Mouse (Mus musculus): ENCODE measurements around the gene Ebf1. TPM values are rescaled to one million over a fixed set of nuclear protein-coding genes. Genes with fewer than 3 reads are reported as not detected.

Gene Ebf1
- total and polyA plus RNA-seq, 2 experiments from 2014 or later: 27.1 to 30.0 TPM

DNA sequence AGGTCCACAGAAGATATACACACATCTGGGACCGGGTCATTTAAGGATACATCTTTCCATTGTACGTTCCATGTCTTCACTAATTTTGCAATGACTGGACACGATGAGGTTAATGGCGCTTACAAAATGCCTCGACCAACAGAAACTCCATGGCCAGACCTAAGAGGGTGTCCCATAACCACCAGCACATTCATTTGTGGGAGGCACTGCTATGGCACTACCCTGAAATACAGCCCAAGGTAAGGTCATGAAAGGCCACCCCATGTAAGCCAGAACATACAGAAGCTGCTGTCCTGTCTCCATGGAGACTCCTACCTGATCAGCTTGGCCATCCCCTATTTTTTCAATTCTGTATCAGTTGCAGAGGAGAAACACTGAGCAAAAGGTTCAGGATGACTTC, 391.6 kb downstream of the Ebf1 start:
- H3K4me2 ChIP-seq (ENCODE audit: low read depth, low read length, poor library complexity, severe bottlenecking): no peak overlapping the region
- DNase-seq (ENCODE audit: low spot score) (no peak), ATAC-seq (ENCODE audit: low FRiP score) (no peak)
- no peak overlapping the region for H3K9ac ChIP-seq (replicated peaks; ENCODE audit: low read length, poor library complexity, severe bottlenecking)
- H3K27me3 ChIP-seq (ENCODE audit: insufficient read depth, low read length): no peaks in the 10 kb centered on the region
- no peak overlapping the region for H3K27ac ChIP-seq (ENCODE audit: low read depth, low read length)
- no peak for TF ChIP-seq CTCF (IDR thresholded peaks at IDR 0.05)
- no peaks in the 10 kb centered on the region for H3K4me1 ChIP-seq (ENCODE audit: insufficient read depth, low read length)
- H3K9me3 ChIP-seq (ENCODE audit: low read length): peaks cover 1% of the 10 kb centered on the region; the same call in 1 of the 2 replicates
- H3K36me3 ChIP-seq (ENCODE audit: insufficient read depth, low read length): no peaks in the 10 kb centered on the region
- 91% methylated on average over 5 of the region's 5 CpGs for WGBS
- no peak overlapping the region for H3K4me3 ChIP-seq (ENCODE audit: low read depth, low read length)

DNA sequence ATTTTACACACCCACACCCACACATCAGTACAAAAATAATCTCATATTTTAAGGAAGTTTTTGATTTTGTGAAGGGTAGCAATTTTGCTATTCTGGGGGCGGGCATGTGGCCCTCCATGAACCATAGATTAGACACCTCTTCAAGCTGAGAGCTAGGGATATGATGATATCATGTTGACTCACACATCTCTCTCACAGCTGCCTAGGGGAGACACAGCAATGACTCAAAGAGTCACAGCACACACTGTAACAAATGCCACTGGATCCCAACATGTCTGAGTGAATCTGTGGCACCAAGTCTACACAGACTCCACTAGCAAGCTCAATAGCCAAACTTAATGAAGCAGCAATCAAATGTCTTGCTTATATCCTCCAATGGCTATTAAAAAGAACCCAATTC, 395.0 kb downstream of the Ebf1 start:
- no peak overlapping the region for H3K4me3 ChIP-seq (ENCODE audit: low read depth, low read length)
- 97% methylated on average over 1 of the region's 1 CpGs for WGBS
- no peaks in the 10 kb centered on the region for H3K27me3 ChIP-seq (ENCODE audit: insufficient read depth, low read length)
- peaks cover 3% of the 10 kb centered on the region; the same call in 1 of the 2 replicates for H3K9me3 ChIP-seq (ENCODE audit: low read length)
- no peak overlapping the region for H3K4me2 ChIP-seq (ENCODE audit: low read depth, low read length, poor library complexity, severe bottlenecking)
- no peak overlapping the region for H3K9ac ChIP-seq (replicated peaks; ENCODE audit: low read length, poor library complexity, severe bottlenecking)
- H3K4me1 ChIP-seq (ENCODE audit: insufficient read depth, low read length): no peaks in the 10 kb centered on the region
- H3K36me3 ChIP-seq (ENCODE audit: insufficient read depth, low read length): no peaks in the 10 kb centered on the region
- ATAC-seq (ENCODE audit: low FRiP score): no peak
- no peak for TF ChIP-seq CTCF (IDR thresholded peaks at IDR 0.05)
- H3K27ac ChIP-seq (ENCODE audit: low read depth, low read length): no peak overlapping the region
- no peak for DNase-seq (ENCODE audit: low spot score)

DNA sequence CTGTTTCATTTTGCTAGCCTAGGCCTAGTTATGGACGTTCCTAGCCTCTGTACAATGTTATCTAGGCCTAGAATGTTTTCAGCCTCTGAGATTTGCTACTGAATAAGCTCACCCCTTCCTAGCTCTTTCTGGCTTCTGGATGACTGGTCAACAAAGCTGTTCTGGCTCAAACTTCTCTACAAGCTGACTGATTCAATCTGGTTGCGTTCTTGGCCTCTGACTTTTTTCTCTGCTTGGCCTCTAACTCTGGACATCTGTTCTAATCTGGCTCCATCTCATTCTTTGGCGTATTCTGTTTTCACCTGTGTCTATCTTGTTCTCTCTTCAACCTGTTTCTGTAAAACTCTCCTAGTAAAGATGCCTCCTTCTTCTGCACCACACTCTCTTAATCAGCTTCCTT, 400.4 kb downstream of the Ebf1 start:
- DNase-seq (ENCODE audit: low spot score) (no peak), ATAC-seq (ENCODE audit: low FRiP score) (no peak)
- 82% methylated on average over 3 of the region's 3 CpGs for WGBS
- no peaks in the 10 kb centered on the region for H3K27me3 ChIP-seq (ENCODE audit: insufficient read depth, low read length)
- no peak for TF ChIP-seq CTCF (IDR thresholded peaks at IDR 0.05)
- peaks cover 3% of the 10 kb centered on the region; the same call in 1 of the 2 replicates for H3K9me3 ChIP-seq (ENCODE audit: low read length)
- no peaks in the 10 kb centered on the region for H3K4me1 ChIP-seq (ENCODE audit: insufficient read depth, low read length)
- no peak overlapping the region for H3K4me3 ChIP-seq (ENCODE audit: low read depth, low read length)
- H3K9ac ChIP-seq (replicated peaks; ENCODE audit: low read length, poor library complexity, severe bottlenecking): no peak overlapping the region
- no peak overlapping the region for H3K27ac ChIP-seq (ENCODE audit: low read depth, low read length)
- H3K4me2 ChIP-seq (ENCODE audit: low read depth, low read length, poor library complexity, severe bottlenecking): no peak overlapping the region
- no peaks in the 10 kb centered on the region for H3K36me3 ChIP-seq (ENCODE audit: insufficient read depth, low read length)

DNA sequence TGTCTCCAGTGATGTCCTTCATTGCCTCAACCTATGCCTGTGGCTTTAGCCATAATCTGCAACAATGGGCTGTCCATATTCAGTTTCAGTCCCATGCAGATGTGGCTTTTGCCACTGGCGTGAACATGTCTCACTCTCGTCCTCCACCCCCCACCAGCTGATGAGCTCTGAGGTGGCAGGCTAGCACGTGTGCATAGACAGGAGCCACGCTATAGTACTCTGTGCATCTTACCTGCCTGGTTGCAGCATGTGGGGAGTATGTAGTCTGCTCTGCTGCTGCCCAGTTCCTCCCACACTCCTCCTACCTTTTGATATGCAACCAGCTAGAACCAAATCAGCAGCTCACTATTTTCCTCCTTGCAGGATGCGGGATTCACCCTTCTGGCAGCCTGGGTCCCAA, 408.9 kb downstream of the Ebf1 start:
- H3K27ac ChIP-seq (ENCODE audit: low read depth, low read length): no peak overlapping the region

DNA sequence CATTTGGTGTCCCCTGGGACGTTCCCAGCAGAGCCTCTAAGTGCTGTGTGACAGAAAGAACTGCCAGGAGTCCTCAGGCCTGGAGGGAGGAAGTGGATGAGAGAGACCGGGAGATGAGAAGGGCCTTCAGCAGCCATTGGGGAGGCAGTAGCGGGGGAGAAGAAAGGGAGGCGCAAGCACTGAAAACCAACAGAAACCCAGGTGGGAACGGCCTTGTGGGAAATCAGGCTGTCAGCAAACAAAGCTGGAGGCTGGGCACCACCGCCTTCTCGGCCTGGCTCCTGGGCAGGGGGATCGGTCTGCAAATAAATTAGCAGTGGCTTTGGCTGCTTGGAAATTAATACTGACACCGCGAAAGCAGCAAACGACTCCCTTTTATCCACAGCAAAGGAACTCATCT, 409.6 kb downstream of the Ebf1 start:
- Histone ChIP-seq H3K4me2 (ENCODE audit: low read depth, low read length, poor library complexity, severe bottlenecking) (peak overlapping the region; percentile 28), H3K9ac (replicated peaks; ENCODE audit: low read length, poor library complexity, severe bottlenecking) (no peak overlapping the region), H3K36me3 (ENCODE audit: insufficient read depth, low read length) (no peaks in the 10 kb centered on the region), H3K27me3 (ENCODE audit: insufficient read depth, low read length) (no peaks in the 10 kb centered on the region), H3K4me1 (ENCODE audit: insufficient read depth, low read length) (no peaks in the 10 kb centered on the region), H3K27ac (ENCODE audit: low read depth, low read length) (no peak overlapping the region), H3K4me3 (ENCODE audit: low read depth, low read length) (no peak overlapping the region), H3K9me3 (ENCODE audit: low read length) (no peaks in the 10 kb centered on the region)
- TF ChIP-seq CTCF (IDR thresholded peaks at IDR 0.05): no peak
- WGBS: 10% methylated on average over 11 of the region's 11 CpGs
- ATAC-seq (ENCODE audit: low FRiP score) (no peak), DNase-seq (ENCODE audit: low spot score) (peak; percentile 31)

More for the DNA sequence above, 408.9 kb downstream of the Ebf1 start:
- no peaks in the 10 kb centered on the region for H3K27me3 ChIP-seq (ENCODE audit: insufficient read depth, low read length)
- no peak for TF ChIP-seq CTCF (IDR thresholded peaks at IDR 0.05)
- H3K9me3 ChIP-seq (ENCODE audit: low read length): no peaks in the 10 kb centered on the region
- H3K4me1 ChIP-seq (ENCODE audit: insufficient read depth, low read length): no peaks in the 10 kb centered on the region
- H3K4me2 ChIP-seq (ENCODE audit: low read depth, low read length, poor library complexity, severe bottlenecking): no peak overlapping the region
- H3K4me3 ChIP-seq (ENCODE audit: low read depth, low read length): no peak overlapping the region
- no peak overlapping the region for H3K9ac ChIP-seq (replicated peaks; ENCODE audit: low read length, poor library complexity, severe bottlenecking)
- H3K36me3 ChIP-seq (ENCODE audit: insufficient read depth, low read length): no peaks in the 10 kb centered on the region
- DNase-seq (ENCODE audit: low spot score): no peak
- 85% methylated on average over 5 of the region's 5 CpGs for WGBS
- ATAC-seq (ENCODE audit: low FRiP score): no peak

GRCm38 (mm10) chr11:45027076-45027475, 410.0 kb downstream of the Ebf1 start:
- Histone ChIP-seq H3K9ac (replicated peaks; ENCODE audit: low read length, poor library complexity, severe bottlenecking) (no peak overlapping the region), H3K27ac (ENCODE audit: low read depth, low read length) (no peak overlapping the region), H3K36me3 (ENCODE audit: insufficient read depth, low read length) (no peaks in the 10 kb centered on the region), H3K4me3 (ENCODE audit: low read depth, low read length) (no peak overlapping the region), H3K4me1 (ENCODE audit: insufficient read depth, low read length) (no peaks in the 10 kb centered on the region), H3K9me3 (ENCODE audit: low read length) (no peaks in the 10 kb centered on the region), H3K4me2 (ENCODE audit: low read depth, low read length, poor library complexity, severe bottlenecking) (peak overlapping the region; percentile 28), H3K27me3 (ENCODE audit: insufficient read depth, low read length) (no peaks in the 10 kb centered on the region)
- WGBS: 35% methylated on average over 7 of the region's 7 CpGs
- ATAC-seq (ENCODE audit: low FRiP score): no peak
- TF ChIP-seq CTCF (IDR thresholded peaks at IDR 0.05): no peak
- DNase-seq (ENCODE audit: low spot score): no peak

All from midbrain, postnatal 0 days (tissue).